Mouse (Mus musculus): ENCODE measurements around the gene Cenpe. TPM values are rescaled to one million over a fixed set of nuclear protein-coding genes. Genes with fewer than 3 reads are reported as not detected.
A peak's percentile ranks its signal among the peaks of the same experiment; 100 is the strongest.

The Cenpe gene
- total RNA-seq, 2 experiments from 2014 or later = 0.91 to 1.4 TPM

GRCm38 (mm10) chr3:135307411-135308259 lies 95.3 kb downstream of the Cenpe start, which contains the start of gene Slc9b2:
Gene Slc9b2, plus strand, starts transcription at chr3:135307700.
- intact Hi-C loops (cut with DNase I) = no loop called here
- no peak for TF ChIP-seq CTCF (IDR thresholded peaks at IDR 0.05)
- Histone ChIP-seq H3K4me3 (peak within 1 kb of the TSS; percentile 43), H3K27ac (no peak within 1 kb of the TSS)
- peak; percentile 25 to 29 for DNase-seq (ENCODE audit: extremely low spot score in 1 of 2, low spot score in 2 of 2)

- Histone ChIP-seq H3K27ac (no peak overlapping the region), H3K4me3 (no peak overlapping the region)
- no peak for DNase-seq (ENCODE audit: extremely low spot score in 1 of 2, low spot score in 2 of 2)
- intact Hi-C loops (cut with DNase I) = no loop called here
- TF ChIP-seq CTCF (IDR thresholded peaks at IDR 0.05) = no peak; the same call in 1 of the 2 replicates
Observed at GRCm38 (mm10) chr3:135312916-135313491, 100.7 kb downstream of the Cenpe start.

GRCm38 (mm10) chr3:135313727-135314126 lies 101.4 kb downstream of the Cenpe start:
- H3K4me3 ChIP-seq = no peak overlapping the region
- intact Hi-C loops (cut with DNase I) = no loop called here
- TF ChIP-seq CTCF (IDR thresholded peaks at IDR 0.05) = no peak
- H3K27ac ChIP-seq = no peak overlapping the region
- no peak for DNase-seq (ENCODE audit: extremely low spot score in 1 of 2, low spot score in 2 of 2)

GRCm38 (mm10) chr3:135314811-135315210 lies 102.5 kb downstream of the Cenpe start:
- Histone ChIP-seq H3K27ac (no peak overlapping the region), H3K4me3 (no peak overlapping the region)
- no peak for DNase-seq (ENCODE audit: extremely low spot score in 1 of 2, low spot score in 2 of 2)
- intact Hi-C loops (cut with DNase I) = no loop called here
- TF ChIP-seq CTCF (IDR thresholded peaks at IDR 0.05) = no peak

- Histone ChIP-seq H3K27ac (no peak overlapping the region), H3K4me3 (no peak overlapping the region)
- DNase-seq (ENCODE audit: extremely low spot score in 1 of 2, low spot score in 2 of 2) = no peak
- intact Hi-C loops (cut with DNase I) = no loop called here
- TF ChIP-seq CTCF (IDR thresholded peaks at IDR 0.05) = no peak; the same call in 1 of the 2 replicates
Observed at GRCm38 (mm10) chr3:135315720-135316425, 103.5 kb downstream of the Cenpe start.

GRCm38 (mm10) chr3:135318331-135318730 lies 106.0 kb downstream of the Cenpe start:
- no peak for TF ChIP-seq CTCF (IDR thresholded peaks at IDR 0.05)
- DNase-seq (ENCODE audit: extremely low spot score in 1 of 2, low spot score in 2 of 2) = no peak
- Histone ChIP-seq H3K4me3 (no peak overlapping the region), H3K27ac (no peak overlapping the region)
- intact Hi-C loops (cut with DNase I) = no loop called here

Other genes starting within 250 kb of the Cenpe start
- 1 to 10 TPM; 3.2 to 4.0 TPM for gene Bdh2, start 68.7 kb downstream of the Cenpe start, total RNA-seq (2021)
- 1 to 10 TPM; 3.8 to 4.0 TPM for gene Slc9b2, start 95.2 kb downstream of the Cenpe start, total RNA-seq (2021)
- gene Slc9b1, start 135.5 kb downstream of the Cenpe start, total RNA-seq (2021) = under 1 TPM in 1 of 2 experiments, not detected in 1; 0.52 TPM
- gene Cisd2, start 211.4 kb downstream of the Cenpe start, total RNA-seq (2021) = 10 to 100 TPM; 38.7 to 39.3 TPM
- 100 to 1,000 TPM; 225 to 229 TPM for gene Ube2d3, start 225.6 kb downstream of the Cenpe start, total RNA-seq (2021)